Mouse (Mus musculus) lung, postnatal 0 days (tissue): ENCODE measurements around the gene Sbno2. TPM values are rescaled to one million over a fixed set of nuclear protein-coding genes. Genes with fewer than 3 reads are reported as not detected.
A peak's percentile ranks its signal among the peaks of the same experiment; 100 is the strongest.

Experiments
- ATAC-seq: fragments of 200-750 bp; cut with Nextera tagmentation; 2 replicates; pipeline ENCODE4 v1.8.0; 2017; ENCODE audit warnings: moderate library complexity
- DNase-seq: peaks from one replicate; pipeline ENCODE4 v3.0.0-alpha.2; 2016; ENCODE audit warnings: low spot score
- H3K27ac ChIP-seq: fragments of 300-500 bp; sonication (generic); 2 replicates; pipeline ENCODE4 v1.5.1; 2014; ENCODE audit warnings: antibody characterized with exemption, mild to moderate bottlenecking, low read length, mixed read lengths
- H3K27me3 ChIP-seq: fragments of 300-500 bp; sonication (generic); replicated peaks from 2 replicates; pipeline ENCODE4 v1.6.1; 2014; ENCODE audit warnings: low read length, mixed read lengths; ENCODE audit not compliant: insufficient read depth
- H3K36me3 ChIP-seq: fragments of 300-500 bp; sonication (generic); 2 replicates; pipeline ENCODE4 v1.6.1; 2014; ENCODE audit warnings: low read length, mixed read lengths; ENCODE audit not compliant: insufficient read depth
- H3K4me1 ChIP-seq: fragments of 300-500 bp; sonication (generic); 2 replicates; pipeline ENCODE4 v1.6.1; 2014; ENCODE audit warnings: antibody characterized with exemption, low read depth, low read length, mixed read lengths; ENCODE audit not compliant: insufficient read depth
- H3K4me2 ChIP-seq: fragments of 300-500 bp; sonication (generic); replicated peaks from 2 replicates; pipeline ENCODE4 v1.6.1; 2014; ENCODE audit warnings: low read depth, mild to moderate bottlenecking, low read length, moderate library complexity, mixed read lengths
- H3K4me3 ChIP-seq: fragments of 300-500 bp; sonication (generic); 2 replicates; pipeline ENCODE4 v1.5.1; 2014; ENCODE audit warnings: low read depth, low read length
- H3K9ac ChIP-seq: fragments of 300-500 bp; sonication (generic); replicated peaks from 2 replicates; pipeline ENCODE4 v1.6.1; 2014; ENCODE audit warnings: low read depth, mild to moderate bottlenecking
- H3K9me3 ChIP-seq: fragments of 300-500 bp; sonication (generic); 2 replicates; pipeline ENCODE4 v1.6.1; 2016; ENCODE audit warnings: low read length, mixed read lengths
- CTCF ChIP-seq: IDR thresholded peaks from 2 replicates; pipeline ENCODE4 v1.5.1; 2016; ENCODE audit warnings: antibody characterized with exemption, mild to moderate bottlenecking
- EP300 ChIP-seq: IDR thresholded peaks from 2 replicates; pipeline ENCODE4 v1.6.1; 2016; ENCODE audit warnings: antibody characterized with exemption, mild to moderate bottlenecking, control low read depth
- WGBS: fragments of 180-500 bp; shearing (Covaris S2); extraction: QIAGEN DNeasy Blood & Tissue Kit; methylation state at CpG from one replicate; pipeline ENCODE4 v1.1.7; 2014; 5-methylcytosine and 5-hydroxymethylcytosine counted together
- polyA plus RNA-seq: library from polyadenylated mRNA; unstranded; fragments of >200 nt; fragmentation: Nextera tagmentation; extraction: Ambion mirVana; gene quantifications from 2 replicates; pipeline ENCODE4 v1.2.1, GENCODE M21; 2015

Gene Sbno2
- polyA plus RNA-seq, 1 experiment from 2014 or later, result 17.5 TPM

- no peaks in the 10 kb centered on the region for H3K9me3 ChIP-seq
- ATAC-seq (0 out of 2 replicates have a peak, but pooled peaks have one; percentile 14), DNase-seq (no peak)
- no peaks in the 10 kb centered on the region for H3K27me3 ChIP-seq
- WGBS, result 72% methylated on average over 23 of the region's 23 CpGs
- H3K4me1 ChIP-seq, result no peaks in the 10 kb centered on the region
- H3K4me3 ChIP-seq, result no peak overlapping the region
- H3K27ac ChIP-seq, result no peak overlapping the region
- no peak overlapping the region for H3K4me2 ChIP-seq
- H3K36me3 ChIP-seq, result peaks cover 29% of the 10 kb centered on the region
- no peak overlapping the region for H3K9ac ChIP-seq
- TF ChIP-seq EP300 (no peak), CTCF (peak; percentile 40; the same call in 1 of the 2 replicates)
These were observed 41.3 kb downstream of the Sbno2 start for GRCm38 (mm10) chr10:80063877-80064650.

GRCm38 (mm10) chr10:80063104-80063503, 42.3 kb downstream of the Sbno2 start:
- H3K9ac ChIP-seq, result no peak overlapping the region
- no peaks in the 10 kb centered on the region for H3K9me3 ChIP-seq
- DNase-seq (no peak), ATAC-seq (no peak)
- TF ChIP-seq EP300 (no peak), CTCF (no peak)
- no peaks in the 10 kb centered on the region for H3K27me3 ChIP-seq
- H3K27ac ChIP-seq, result no peak overlapping the region
- H3K4me1 ChIP-seq, result no peaks in the 10 kb centered on the region
- WGBS, result 94% methylated on average over 5 of the region's 5 CpGs
- H3K4me3 ChIP-seq, result no peak overlapping the region
- H3K36me3 ChIP-seq, result peaks cover 30% of the 10 kb centered on the region
- H3K4me2 ChIP-seq, result no peak overlapping the region

GRCm38 (mm10) chr10:80057683-80058326, 47.6 kb downstream of the Sbno2 start:
- DNase-seq, result no peak
- no peak for ATAC-seq
- H3K36me3 ChIP-seq, result peaks cover 37% of the 10 kb centered on the region
- no peak overlapping the region for H3K9ac ChIP-seq
- TF ChIP-seq EP300 (no peak), CTCF (no peak)
- no peaks in the 10 kb centered on the region for H3K9me3 ChIP-seq
- H3K27ac ChIP-seq, result no peak overlapping the region
- H3K4me2 ChIP-seq, result no peak overlapping the region
- no peak overlapping the region for H3K4me3 ChIP-seq
- peaks cover 4% of the 10 kb centered on the region; the same call in 1 of the 2 replicates for H3K4me1 ChIP-seq
- 71% methylated on average over 30 of the region's 30 CpGs for WGBS
- no peaks in the 10 kb centered on the region for H3K27me3 ChIP-seq

- Histone ChIP-seq H3K36me3 (peaks cover 34% of the 10 kb centered on the region), H3K4me3 (no peak overlapping the region), H3K4me1 (peaks cover 10% of the 10 kb centered on the region), H3K27me3 (no peaks in the 10 kb centered on the region), H3K9me3 (no peaks in the 10 kb centered on the region), H3K27ac (no peak overlapping the region), H3K4me2 (no peak overlapping the region), H3K9ac (no peak overlapping the region)
- ATAC-seq (no peak), DNase-seq (no peak)
- TF ChIP-seq CTCF (no peak), EP300 (no peak)
- 91% methylated on average over 27 of the region's 27 CpGs for WGBS
These were observed 48.2 kb downstream of the Sbno2 start for GRCm38 (mm10) chr10:80056976-80057682.

- no peak overlapping the region for H3K4me3 ChIP-seq
- no peak overlapping the region for H3K4me2 ChIP-seq
- H3K4me1 ChIP-seq, result peaks cover 14% of the 10 kb centered on the region
- no peak for DNase-seq
- no peak overlapping the region for H3K9ac ChIP-seq
- no peaks in the 10 kb centered on the region for H3K9me3 ChIP-seq
- no peak overlapping the region for H3K27ac ChIP-seq
- no peak for ATAC-seq
- peaks cover 28% of the 10 kb centered on the region for H3K36me3 ChIP-seq
- 86% methylated on average over 4 of the region's 4 CpGs for WGBS
- no peaks in the 10 kb centered on the region for H3K27me3 ChIP-seq
- TF ChIP-seq CTCF (no peak), EP300 (no peak)
These were observed 48.9 kb downstream of the Sbno2 start for GRCm38 (mm10) chr10:80056506-80056905.

- 57% methylated on average over 8 of the region's 10 CpGs for WGBS
- no peaks in the 10 kb centered on the region for H3K9me3 ChIP-seq
- H3K27ac ChIP-seq, result no peak overlapping the region
- peaks cover 20% of the 10 kb centered on the region for H3K4me1 ChIP-seq
- peak overlapping the region; percentile 81; the same call in 1 of the 2 replicates for H3K4me2 ChIP-seq
- no peak for DNase-seq
- peaks cover 23% of the 10 kb centered on the region; the same call in 1 of the 2 replicates for H3K36me3 ChIP-seq
- no peak overlapping the region for H3K9ac ChIP-seq
- no peak for ATAC-seq
- H3K4me3 ChIP-seq, result no peak overlapping the region
- TF ChIP-seq CTCF (no peak), EP300 (no peak)
- no peaks in the 10 kb centered on the region for H3K27me3 ChIP-seq
These were observed 49.5 kb downstream of the Sbno2 start for GRCm38 (mm10) chr10:80055891-80056290.
